Mouse (Mus musculus): ENCODE measurements at regions not wholly inside any gene's neighbourhood (a gene's known extent, or its start where the extent isn't known, plus 50 kb on each side); places are given as distances from the start of the nearest gene placed in this dataset.

- Histone ChIP-seq H3K4me3 (no peak overlapping the region), H3K4me2 (ENCODE audit: low read depth) (no peak overlapping the region), H3K79me2 (ENCODE audit: control insufficient read depth, insufficient read depth) (no peaks in the 10 kb centered on the region), H3ac (ENCODE audit: control insufficient read depth, insufficient read length) (no peak overlapping the region), H3K27me3 (ENCODE audit: control insufficient read depth, insufficient read depth, insufficient read length) (no peaks in the 10 kb centered on the region), H3K36me3 (ENCODE audit: control insufficient read depth, insufficient read depth) (no peaks in the 10 kb centered on the region)
- TF ChIP-seq MYOD1 (IDR thresholded peaks at IDR 0.05; ENCODE audit: control insufficient read depth in 1 of 3, insufficient read length in 2 of 3, low read depth in 2 of 3) (no peak), MAX (IDR thresholded peaks at IDR 0.05; ENCODE audit: low read depth) (no peak), SRF (IDR thresholded peaks at IDR 0.05; ENCODE audit: control insufficient read depth, insufficient read length, low read depth) (no peak), POLR2AphosphoS2 (IDR thresholded peaks at IDR 0.05; ENCODE audit: insufficient read length, low read depth) (no peak), REST (IDR thresholded peaks at IDR 0.05; ENCODE audit: insufficient read depth, insufficient read length) (no peak), TCF12 (IDR thresholded peaks at IDR 0.05; ENCODE audit: insufficient read depth, poor library complexity, severe bottlenecking) (no peak), USF1 (IDR thresholded peaks at IDR 0.05; ENCODE audit: low read depth) (no peak), POLR2A (IDR thresholded peaks at IDR 0.05; ENCODE audit: insufficient read length, low read depth) (no peak), E2F4 (IDR thresholded peaks at IDR 0.05; ENCODE audit: insufficient read depth) (no peak), MYOG (IDR thresholded peaks at IDR 0.05; ENCODE audit: control insufficient read depth in 1 of 3, insufficient read depth in 1 of 3, insufficient read length in 2 of 3, low read depth in 2 of 3) (no peak), TCF3 (IDR thresholded peaks at IDR 0.05; ENCODE audit: insufficient read length, low read depth) (no peak), CEBPB (IDR thresholded peaks at IDR 0.05; ENCODE audit: insufficient read depth, poor library complexity, severe bottlenecking) (no peak)
Observed at GRCm38 (mm10) chr6:147390499-147390898, 85.1 kb upstream of the Ccdc91 start.

GRCm38 (mm10) chr6:147388727-147389126 lies 86.9 kb upstream of the Ccdc91 start:
- H3K79me2 ChIP-seq (ENCODE audit: control insufficient read depth, insufficient read depth), result no peaks in the 10 kb centered on the region
- H3K36me3 ChIP-seq (ENCODE audit: control insufficient read depth, insufficient read depth), result no peaks in the 10 kb centered on the region
- no peak overlapping the region for H3ac ChIP-seq (ENCODE audit: control insufficient read depth, insufficient read length)
- TF ChIP-seq MAX (IDR thresholded peaks at IDR 0.05; ENCODE audit: low read depth) (no peak), CEBPB (IDR thresholded peaks at IDR 0.05; ENCODE audit: insufficient read depth, poor library complexity, severe bottlenecking) (no peak), POLR2AphosphoS2 (IDR thresholded peaks at IDR 0.05; ENCODE audit: insufficient read length, low read depth) (no peak), REST (IDR thresholded peaks at IDR 0.05; ENCODE audit: insufficient read depth, insufficient read length) (no peak), POLR2A (IDR thresholded peaks at IDR 0.05; ENCODE audit: insufficient read length, low read depth) (no peak)
- no peak overlapping the region for H3K4me3 ChIP-seq
- no peak overlapping the region for H3K4me2 ChIP-seq (ENCODE audit: low read depth)
- no peaks in the 10 kb centered on the region for H3K27me3 ChIP-seq (ENCODE audit: control insufficient read depth, insufficient read depth, insufficient read length)

GRCm38 (mm10) chr6:147385606-147386005 lies 90.0 kb upstream of the Ccdc91 start:
- Histone ChIP-seq H3K27me3 (ENCODE audit: control insufficient read depth, insufficient read depth, insufficient read length) (no peaks in the 10 kb centered on the region), H3K4me3 (no peak overlapping the region), H3K79me2 (ENCODE audit: control insufficient read depth, insufficient read depth) (no peaks in the 10 kb centered on the region), H3ac (ENCODE audit: control insufficient read depth, insufficient read length) (no peak overlapping the region), H3K36me3 (ENCODE audit: control insufficient read depth, insufficient read depth) (no peaks in the 10 kb centered on the region), H3K4me2 (ENCODE audit: low read depth) (no peak overlapping the region)
- no peak for TF ChIP-seq MYOD1 (IDR thresholded peaks at IDR 0.05; ENCODE audit: control insufficient read depth in 1 of 3, insufficient read length in 2 of 3, low read depth in 2 of 3)
- no peak for TF ChIP-seq TCF3 (IDR thresholded peaks at IDR 0.05; ENCODE audit: insufficient read length, low read depth)
- TF ChIP-seq E2F4 (IDR thresholded peaks at IDR 0.05; ENCODE audit: insufficient read depth), result no peak
- TF ChIP-seq SRF (IDR thresholded peaks at IDR 0.05; ENCODE audit: control insufficient read depth, insufficient read length, low read depth), result no peak
- TF ChIP-seq CEBPB (IDR thresholded peaks at IDR 0.05; ENCODE audit: insufficient read depth, poor library complexity, severe bottlenecking), result no peak
- TF ChIP-seq USF1 (IDR thresholded peaks at IDR 0.05; ENCODE audit: low read depth), result no peak
- TF ChIP-seq TCF12 (IDR thresholded peaks at IDR 0.05; ENCODE audit: insufficient read depth, poor library complexity, severe bottlenecking), result no peak
- no peak for TF ChIP-seq MAX (IDR thresholded peaks at IDR 0.05; ENCODE audit: low read depth)
- no peak for TF ChIP-seq POLR2AphosphoS2 (IDR thresholded peaks at IDR 0.05; ENCODE audit: insufficient read length, low read depth)
- no peak for TF ChIP-seq REST (IDR thresholded peaks at IDR 0.05; ENCODE audit: insufficient read depth, insufficient read length)
- no peak for TF ChIP-seq MYOG (IDR thresholded peaks at IDR 0.05; ENCODE audit: control insufficient read depth in 1 of 3, insufficient read depth in 1 of 3, insufficient read length in 2 of 3, low read depth in 2 of 3)

- Histone ChIP-seq H3K27me3 (ENCODE audit: control insufficient read depth, insufficient read depth, insufficient read length) (no peaks in the 10 kb centered on the region), H3ac (ENCODE audit: control insufficient read depth, insufficient read length) (no peak overlapping the region), H3K36me3 (ENCODE audit: control insufficient read depth, insufficient read depth) (no peaks in the 10 kb centered on the region), H3K79me2 (ENCODE audit: control insufficient read depth, insufficient read depth) (no peaks in the 10 kb centered on the region), H3K4me3 (no peak overlapping the region), H3K4me2 (ENCODE audit: low read depth) (no peak overlapping the region)
- TF ChIP-seq USF1 (IDR thresholded peaks at IDR 0.05; ENCODE audit: low read depth) (no peak), POLR2A (IDR thresholded peaks at IDR 0.05; ENCODE audit: insufficient read length, low read depth) (no peak)
Observed at GRCm38 (mm10) chr6:147380519-147380918, 95.1 kb upstream of the Ccdc91 start.

GRCm38 (mm10) chr6:147377679-147378078 lies 97.9 kb upstream of the Ccdc91 start:
- Histone ChIP-seq H3K4me2 (ENCODE audit: low read depth) (no peak overlapping the region), H3ac (ENCODE audit: control insufficient read depth, insufficient read length) (no peak overlapping the region), H3K27me3 (ENCODE audit: control insufficient read depth, insufficient read depth, insufficient read length) (no peaks in the 10 kb centered on the region), H3K4me3 (no peak overlapping the region), H3K79me2 (ENCODE audit: control insufficient read depth, insufficient read depth) (no peaks in the 10 kb centered on the region), H3K36me3 (ENCODE audit: control insufficient read depth, insufficient read depth) (no peaks in the 10 kb centered on the region)
- TF ChIP-seq TCF3 (IDR thresholded peaks at IDR 0.05; ENCODE audit: insufficient read length, low read depth) (no peak), MYOG (IDR thresholded peaks at IDR 0.05; ENCODE audit: control insufficient read depth in 1 of 3, insufficient read depth in 1 of 3, insufficient read length in 2 of 3, low read depth in 2 of 3) (peak in 1 of 3 experiments; percentile 41), MYOD1 (IDR thresholded peaks at IDR 0.05; ENCODE audit: control insufficient read depth in 1 of 3, insufficient read length in 2 of 3, low read depth in 2 of 3) (peak in 2 of 3 experiments; percentile 28 to 54)
